Mouse (Mus musculus) liver, embryonic 12.5 days (tissue): ENCODE measurements around the gene Gpc6. TPM values are rescaled to one million over a fixed set of nuclear protein-coding genes. Genes with fewer than 3 reads are reported as not detected.

Experiments used
- ATAC-seq: fragments of 200-750 bp; cut with Nextera tagmentation; 2 replicates; pipeline ENCODE4 v1.8.0; 2017; ENCODE audit warnings: moderate number of reproducible peaks, mild to moderate bottlenecking, moderate library complexity
- H3K27ac ChIP-seq: fragments of 300-500 bp; sonication (generic); 2 replicates; pipeline ENCODE4 v1.5.1; 2016; ENCODE audit warnings: mild to moderate bottlenecking
- H3K27me3 ChIP-seq: fragments of 300-500 bp; sonication (generic); replicated peaks from 2 replicates; pipeline ENCODE4 v1.6.1; 2016; ENCODE audit warnings: mild to moderate bottlenecking, moderate library complexity
- H3K36me3 ChIP-seq: fragments of 300-500 bp; sonication (generic); 2 replicates; pipeline ENCODE4 v1.6.1; 2016; ENCODE audit warnings: mild to moderate bottlenecking, moderate library complexity
- H3K4me1 ChIP-seq: fragments of 300-500 bp; sonication (generic); 2 replicates; pipeline ENCODE4 v1.6.1; 2016
- H3K4me2 ChIP-seq: fragments of 300-500 bp; sonication (generic); 2 replicates; pipeline ENCODE4 v1.6.1; 2016; ENCODE audit warnings: mild to moderate bottlenecking, moderate library complexity
- H3K4me3 ChIP-seq: fragments of 300-500 bp; sonication (generic); 2 replicates; pipeline ENCODE4 v1.5.1; 2016; ENCODE audit warnings: mild to moderate bottlenecking, moderate library complexity
- H3K9ac ChIP-seq: fragments of 300-500 bp; sonication (generic); 2 replicates; pipeline ENCODE4 v1.6.1; 2016; ENCODE audit warnings: mild to moderate bottlenecking, moderate library complexity
- H3K9me3 ChIP-seq: fragments of 300-500 bp; sonication (generic); replicated peaks from 2 replicates; pipeline ENCODE4 v1.6.1; 2016; ENCODE audit warnings: mild to moderate bottlenecking, moderate library complexity
- WGBS: fragments of 180-500 bp; shearing (Covaris S2); methylation state at CpG from one replicate; pipeline ENCODE4 v1.1.7; 2016; ENCODE audit not compliant: insufficient replicate concordance; 5-methylcytosine and 5-hydroxymethylcytosine counted together
- polyA plus RNA-seq: library from polyadenylated mRNA; unstranded; fragments of >200 nt; fragmentation: Nextera tagmentation; extraction: Ambion mirVana; gene quantifications from 2 replicates; pipeline ENCODE4 v1.2.1, GENCODE M21; 2016

The Gpc6 gene
- polyA plus RNA-seq, 1 experiment from 2014 or later = 8.4 TPM

GRCm38 (mm10) chr14:117849591-117850505 lies 924.7 kb downstream of the Gpc6 start:
- no peak overlapping the region for H3K27ac ChIP-seq
- ATAC-seq = no peak
- WGBS = 61% methylated on average over 11 of the region's 11 CpGs
- 0 out of 2 replicates have a peak, but pooled peaks cover 3% of the 10 kb centered on the region for H3K9me3 ChIP-seq
- H3K36me3 ChIP-seq = no peaks in the 10 kb centered on the region
- H3K27me3 ChIP-seq = no peaks in the 10 kb centered on the region
- no peak overlapping the region for H3K4me2 ChIP-seq
- H3K9ac ChIP-seq = no peak overlapping the region
- H3K4me3 ChIP-seq = no peak overlapping the region
- no peaks in the 10 kb centered on the region for H3K4me1 ChIP-seq

DNA sequence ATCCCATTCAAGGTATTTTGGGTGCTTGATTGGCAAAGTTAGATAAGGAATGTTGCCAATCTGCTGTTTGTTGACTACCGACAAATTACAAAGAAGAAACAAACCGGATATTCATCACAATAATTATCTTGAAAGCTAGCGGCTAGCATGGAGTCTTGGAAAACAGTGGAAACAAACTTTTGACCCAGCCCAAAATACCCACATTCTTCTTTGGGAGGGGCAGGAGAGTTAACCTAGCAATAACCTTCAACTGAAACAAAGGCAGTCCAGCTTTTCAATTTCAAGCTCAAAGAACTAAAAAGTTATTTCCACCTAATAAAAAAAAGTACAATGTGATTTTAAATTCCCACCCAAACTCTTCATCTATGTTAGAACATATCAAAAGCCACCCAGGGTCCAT lies 927.2 kb downstream of the Gpc6 start:
- no peaks in the 10 kb centered on the region for H3K36me3 ChIP-seq
- no peaks in the 10 kb centered on the region for H3K4me1 ChIP-seq
- no peak for ATAC-seq
- no peak overlapping the region for H3K4me2 ChIP-seq
- 76% methylated on average over 3 of the region's 3 CpGs for WGBS
- H3K4me3 ChIP-seq = no peak overlapping the region
- H3K27ac ChIP-seq = no peak overlapping the region
- H3K9me3 ChIP-seq = 0 out of 2 replicates have a peak, but pooled peaks cover 3% of the 10 kb centered on the region
- no peaks in the 10 kb centered on the region for H3K27me3 ChIP-seq
- H3K9ac ChIP-seq = no peak overlapping the region

DNA sequence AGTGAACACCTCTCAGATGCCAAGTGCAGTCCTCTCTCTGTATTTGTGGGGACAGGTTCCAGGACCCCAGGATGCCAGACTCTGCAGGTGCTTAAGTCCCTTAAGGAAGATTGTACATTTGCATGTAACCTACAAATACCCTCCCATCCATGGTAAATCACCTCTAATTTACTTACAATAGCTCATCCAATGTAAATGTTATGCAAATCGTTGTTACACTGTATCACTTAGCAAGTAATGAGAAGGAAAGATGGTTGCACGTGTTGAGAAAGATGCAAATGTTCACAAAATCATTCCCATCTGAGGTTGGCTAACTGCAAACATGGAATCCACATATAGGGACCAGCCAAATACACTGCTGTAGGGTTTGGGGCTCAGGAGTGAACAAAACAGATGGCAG lies 927.7 kb downstream of the Gpc6 start:
- Histone ChIP-seq H3K9me3 (0 out of 2 replicates have a peak, but pooled peaks cover 3% of the 10 kb centered on the region), H3K4me1 (no peaks in the 10 kb centered on the region), H3K4me3 (no peak overlapping the region), H3K27me3 (no peaks in the 10 kb centered on the region), H3K9ac (no peak overlapping the region), H3K27ac (no peak overlapping the region), H3K36me3 (no peaks in the 10 kb centered on the region), H3K4me2 (no peak overlapping the region)
- no peak for ATAC-seq
- 58% methylated on average over 2 of the region's 2 CpGs for whole genome bisulfite sequencing

DNA sequence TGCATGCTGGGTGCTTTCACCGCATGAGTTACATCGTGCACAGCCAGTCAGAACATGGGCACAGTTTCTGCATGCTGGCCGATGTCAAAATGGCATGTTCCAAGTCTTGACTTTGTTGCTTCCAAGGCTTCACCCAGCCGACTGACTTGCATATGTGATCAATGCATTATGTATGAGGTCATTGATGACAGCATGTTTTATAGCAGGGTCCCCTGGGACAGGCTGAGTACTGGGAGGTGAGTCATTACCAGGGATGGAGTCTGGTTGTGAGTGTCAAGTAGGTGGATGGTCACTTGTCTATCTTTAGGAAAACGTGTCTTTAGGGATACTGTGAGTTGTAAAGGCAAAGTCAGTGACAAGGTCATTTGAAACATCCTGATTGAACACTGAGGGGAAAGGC lies 929.4 kb downstream of the Gpc6 start:
- H3K36me3 ChIP-seq = no peaks in the 10 kb centered on the region
- H3K4me2 ChIP-seq = no peak overlapping the region
- ATAC-seq = no peak
- H3K4me1 ChIP-seq = no peaks in the 10 kb centered on the region
- no peak overlapping the region for H3K9ac ChIP-seq
- H3K4me3 ChIP-seq = no peak overlapping the region
- 79% methylated on average over 5 of the region's 5 CpGs for WGBS
- 0 out of 2 replicates have a peak, but pooled peaks cover 3% of the 10 kb centered on the region for H3K9me3 ChIP-seq
- H3K27me3 ChIP-seq = no peaks in the 10 kb centered on the region
- no peak overlapping the region for H3K27ac ChIP-seq

GRCm38 (mm10) chr14:117871268-117871667 lies 946.2 kb downstream of the Gpc6 start:
- Histone ChIP-seq H3K9ac (no peak overlapping the region), H3K4me2 (no peak overlapping the region)
- ATAC-seq = no peak

GRCm38 (mm10) chr14:117879313-117879712 lies 954.2 kb downstream of the Gpc6 start:
- Histone ChIP-seq H3K9me3 (0 out of 2 replicates have a peak, but pooled peaks cover 4% of the 10 kb centered on the region), H3K36me3 (no peaks in the 10 kb centered on the region), H3K4me2 (no peak overlapping the region), H3K27ac (no peak overlapping the region), H3K4me3 (no peak overlapping the region), H3K27me3 (no peaks in the 10 kb centered on the region), H3K4me1 (no peaks in the 10 kb centered on the region), H3K9ac (no peak overlapping the region)
- no peak for ATAC-seq
- 81% methylated on average over 9 of the region's 9 CpGs for WGBS

More at GRCm38 (mm10) chr14:117871268-117871667, 946.2 kb downstream of the Gpc6 start:
- Histone ChIP-seq H3K4me3 (no peak overlapping the region), H3K36me3 (no peaks in the 10 kb centered on the region), H3K27me3 (no peaks in the 10 kb centered on the region), H3K9me3 (no peaks in the 10 kb centered on the region), H3K4me1 (no peaks in the 10 kb centered on the region), H3K27ac (no peak overlapping the region)

GRCm38 (mm10) chr14:117881112-117881511 lies 956.0 kb downstream of the Gpc6 start:
- H3K36me3 ChIP-seq = no peaks in the 10 kb centered on the region
- no peak overlapping the region for H3K4me2 ChIP-seq
- H3K27ac ChIP-seq = no peak overlapping the region
- H3K9ac ChIP-seq = no peak overlapping the region
- no peak overlapping the region for H3K4me3 ChIP-seq
- 69% methylated on average over 6 of the region's 6 CpGs for WGBS
- no peaks in the 10 kb centered on the region for H3K27me3 ChIP-seq
- ATAC-seq = no peak
- H3K9me3 ChIP-seq = 0 out of 2 replicates have a peak, but pooled peaks cover 4% of the 10 kb centered on the region
- no peaks in the 10 kb centered on the region for H3K4me1 ChIP-seq

DNA sequence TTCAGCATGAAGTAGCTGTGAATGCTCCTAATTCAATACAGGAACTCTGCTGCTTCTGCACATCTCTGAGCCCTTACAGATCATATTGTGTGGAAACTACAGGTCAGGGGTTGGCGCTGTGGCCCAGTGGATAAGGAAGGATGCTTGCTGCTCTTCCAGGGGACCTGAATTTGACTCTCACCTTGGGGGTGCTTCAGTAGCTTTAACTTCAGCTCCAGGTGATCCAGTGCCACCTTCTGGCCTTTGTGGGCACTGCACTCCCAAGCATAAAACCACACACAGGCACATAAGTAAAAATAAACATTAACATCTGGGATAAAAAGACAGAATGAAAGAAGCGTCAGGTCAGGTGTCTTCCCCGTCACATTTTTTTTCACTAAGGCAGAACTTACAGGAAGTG lies 957.1 kb downstream of the Gpc6 start:
- H3K4me2 ChIP-seq = no peak overlapping the region
- no peak overlapping the region for H3K4me3 ChIP-seq
- H3K4me1 ChIP-seq = no peaks in the 10 kb centered on the region
- no peak overlapping the region for H3K9ac ChIP-seq
- no peaks in the 10 kb centered on the region for H3K27me3 ChIP-seq
- H3K9me3 ChIP-seq = 0 out of 2 replicates have a peak, but pooled peaks cover 4% of the 10 kb centered on the region
- no peaks in the 10 kb centered on the region for H3K36me3 ChIP-seq
- H3K27ac ChIP-seq = no peak overlapping the region
- WGBS = 43% methylated on average over 3 of the region's 3 CpGs
- no peak for ATAC-seq

DNA sequence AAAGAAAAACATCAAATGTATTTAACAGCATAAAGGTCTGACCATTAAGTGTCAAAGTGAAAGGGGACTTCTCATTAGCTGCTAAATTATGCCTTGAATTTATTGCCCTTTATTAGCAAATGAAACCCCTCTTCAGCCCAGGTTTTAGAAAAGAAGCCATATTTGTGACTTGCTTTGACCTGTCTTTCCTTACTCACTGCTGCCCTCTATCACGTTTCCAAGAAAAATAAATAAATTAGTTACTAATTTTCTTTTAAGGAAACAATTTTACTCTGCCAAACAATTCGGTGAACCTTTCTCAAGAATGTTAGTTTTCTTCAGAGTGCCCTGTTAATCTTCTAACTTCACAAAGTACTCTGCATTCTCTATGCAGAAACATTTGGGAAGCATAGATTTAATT lies 964.5 kb downstream of the Gpc6 start:
- no peaks in the 10 kb centered on the region for H3K9me3 ChIP-seq
- H3K27ac ChIP-seq = no peak overlapping the region
- H3K4me2 ChIP-seq = no peak overlapping the region
- H3K27me3 ChIP-seq = no peaks in the 10 kb centered on the region
- H3K9ac ChIP-seq = no peak overlapping the region
- no peaks in the 10 kb centered on the region for H3K36me3 ChIP-seq
- ATAC-seq = no peak
- no peak overlapping the region for H3K4me3 ChIP-seq
- 42% methylated on average over 2 of the region's 2 CpGs for WGBS
- H3K4me1 ChIP-seq = no peaks in the 10 kb centered on the region

- H3K4me3 ChIP-seq = no peak overlapping the region
- ATAC-seq = no peak
- H3K36me3 ChIP-seq = no peaks in the 10 kb centered on the region
- H3K27ac ChIP-seq = no peak overlapping the region
- no peaks in the 10 kb centered on the region for H3K4me1 ChIP-seq
- no peaks in the 10 kb centered on the region for H3K27me3 ChIP-seq
- no peak overlapping the region for H3K4me2 ChIP-seq
- no peaks in the 10 kb centered on the region for H3K9me3 ChIP-seq
- no peak overlapping the region for H3K9ac ChIP-seq
- WGBS = 69% methylated on average over 7 of the region's 7 CpGs
Observed at GRCm38 (mm10) chr14:117891426-117891825, 966.3 kb downstream of the Gpc6 start.

GRCm38 (mm10) chr14:117892026-117892425 lies 966.9 kb downstream of the Gpc6 start:
- H3K36me3 ChIP-seq = no peaks in the 10 kb centered on the region
- H3K9me3 ChIP-seq = no peaks in the 10 kb centered on the region
- H3K9ac ChIP-seq = no peak overlapping the region
- no peak overlapping the region for H3K4me3 ChIP-seq
- 71% methylated on average over 4 of the region's 4 CpGs for WGBS
- no peaks in the 10 kb centered on the region for H3K4me1 ChIP-seq
- ATAC-seq = no peak
- no peaks in the 10 kb centered on the region for H3K27me3 ChIP-seq
- no peak overlapping the region for H3K4me2 ChIP-seq
- no peak overlapping the region for H3K27ac ChIP-seq

DNA sequence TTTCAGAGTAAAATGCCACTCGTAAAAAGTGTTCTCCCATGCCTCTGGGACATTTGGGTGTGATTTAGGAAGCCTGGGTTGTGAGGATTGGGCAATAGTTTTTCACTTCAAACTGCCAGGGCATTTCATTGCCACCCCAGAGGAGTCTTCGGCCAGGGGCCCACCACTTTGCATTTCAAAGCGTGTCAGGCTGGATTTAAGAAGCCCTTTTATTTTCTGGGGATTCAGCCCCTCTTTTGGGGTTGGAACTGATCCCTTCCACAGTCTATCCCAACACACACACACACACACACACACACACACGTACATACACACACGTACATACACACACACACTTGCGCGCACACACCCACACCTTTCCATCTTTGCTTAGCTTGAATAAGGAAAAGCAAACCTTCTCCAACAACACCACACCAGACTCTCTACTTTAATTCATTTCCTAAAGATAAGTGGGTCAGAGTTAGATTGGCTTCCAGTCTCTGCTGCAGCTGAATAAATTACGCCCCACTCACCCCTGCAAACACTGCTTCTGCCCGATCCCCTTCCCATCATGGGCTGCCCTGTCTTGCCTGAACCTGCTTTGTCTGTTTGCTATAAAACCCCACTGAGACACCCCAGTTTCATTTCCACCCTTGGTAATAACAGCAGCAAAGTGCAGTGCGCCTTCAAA lies 969.9 kb downstream of the Gpc6 start:
- 66% methylated on average over 10 of the region's 10 CpGs for WGBS
- Histone ChIP-seq H3K4me2 (no peak overlapping the region), H3K36me3 (no peaks in the 10 kb centered on the region), H3K4me1 (no peaks in the 10 kb centered on the region), H3K9me3 (no peaks in the 10 kb centered on the region), H3K27ac (no peak overlapping the region), H3K4me3 (no peak overlapping the region), H3K27me3 (no peaks in the 10 kb centered on the region), H3K9ac (no peak overlapping the region)
- ATAC-seq = no peak
